Mouse (Mus musculus): ENCODE measurements around the gene Hdac9. TPM values are rescaled to one million over a fixed set of nuclear protein-coding genes. Genes with fewer than 3 reads are reported as not detected.

Hdac9 gene
- total RNA-seq, 2 experiments from 2014 or later: 39.4 to 40.6 TPM

DNA sequence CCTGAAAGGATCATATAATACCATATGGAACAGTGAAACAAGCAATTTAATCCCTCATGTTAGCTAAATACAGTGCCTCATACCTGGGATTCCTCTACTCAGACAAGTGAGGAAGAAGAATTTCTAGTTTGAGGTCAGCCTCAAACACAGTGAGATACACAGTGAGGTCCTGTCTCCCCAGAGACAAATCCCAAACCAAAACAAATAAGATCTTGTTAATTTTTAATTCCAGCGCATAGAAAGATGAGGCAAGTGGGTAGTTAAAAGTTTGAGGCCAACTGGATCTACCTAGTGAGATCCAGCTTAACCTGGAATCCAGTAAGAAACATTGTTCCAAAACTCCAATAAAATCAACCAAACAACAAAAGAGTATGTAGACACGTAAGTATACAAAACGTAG, 678.1 kb downstream of the Hdac9 start:
- DNase-seq (ENCODE audit: low spot score in 2 of 2): no peak

DNA sequence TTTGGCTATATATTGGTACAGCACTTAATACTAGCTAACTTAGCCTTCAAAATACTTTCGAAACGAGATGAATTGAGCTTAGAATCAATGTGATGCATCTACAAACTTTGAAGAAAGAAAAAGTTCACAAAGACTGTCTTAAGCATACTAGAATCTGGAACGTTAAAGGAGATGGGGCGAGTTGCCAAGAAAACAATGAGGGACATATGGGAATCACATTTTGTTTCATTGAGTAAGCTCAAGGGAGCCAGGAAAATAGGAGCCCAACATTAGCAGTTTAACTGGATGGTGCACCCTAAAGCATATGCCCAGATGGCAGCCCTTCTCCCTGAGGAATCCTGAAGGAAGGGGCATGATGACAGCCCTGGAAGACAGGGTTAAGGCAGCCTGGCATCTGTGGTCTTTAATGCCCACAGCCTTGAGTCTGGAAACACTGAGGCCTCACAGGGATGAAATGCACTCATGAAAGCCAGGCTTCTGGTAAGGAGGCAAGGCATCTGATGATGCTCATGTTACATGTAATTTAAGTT, 685.2 kb downstream of the Hdac9 start:
- peak; percentile 18 to 64 for DNase-seq (ENCODE audit: low spot score in 2 of 2)

DNA sequence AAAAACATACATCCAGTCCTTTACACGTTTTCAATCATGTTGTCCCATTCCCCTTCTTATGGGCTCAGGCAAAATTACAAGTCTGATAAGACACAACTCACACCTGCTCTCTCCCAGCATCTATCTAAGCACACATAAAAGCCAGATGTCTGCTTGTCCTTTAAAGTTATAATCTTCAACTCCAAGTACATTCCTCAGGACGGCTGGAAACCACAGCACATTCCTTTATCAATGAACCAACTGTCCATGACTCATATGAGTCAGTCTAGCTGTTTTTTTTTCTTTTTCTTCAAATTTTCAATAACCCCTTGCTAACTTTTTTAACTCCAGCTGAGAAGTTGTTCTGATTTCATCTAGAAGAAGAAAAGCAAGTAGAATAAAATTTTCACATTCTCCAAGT, 692.4 kb downstream of the Hdac9 start:
- no peak for DNase-seq (ENCODE audit: low spot score in 2 of 2)

DNA sequence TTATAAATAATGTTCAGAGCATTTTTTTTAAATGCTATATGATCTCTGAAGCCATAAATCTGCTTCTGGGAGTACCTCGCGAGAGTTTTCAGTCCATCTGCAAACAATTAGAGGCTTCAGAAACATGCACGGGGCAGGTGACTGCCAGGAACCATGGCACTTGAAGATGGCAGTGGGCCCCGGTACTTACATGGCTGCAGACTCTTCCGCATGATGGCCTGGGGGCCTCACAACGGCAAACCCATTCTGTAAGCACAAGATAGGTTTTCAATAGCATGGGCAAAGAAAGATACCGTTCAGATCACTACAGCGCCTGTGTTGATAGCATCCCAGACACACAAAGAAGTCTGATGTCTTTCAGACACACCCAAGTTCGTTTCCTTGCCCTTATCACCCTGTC, 695.9 kb downstream of the Hdac9 start:
- no peak for DNase-seq (ENCODE audit: low spot score in 2 of 2)

DNA sequence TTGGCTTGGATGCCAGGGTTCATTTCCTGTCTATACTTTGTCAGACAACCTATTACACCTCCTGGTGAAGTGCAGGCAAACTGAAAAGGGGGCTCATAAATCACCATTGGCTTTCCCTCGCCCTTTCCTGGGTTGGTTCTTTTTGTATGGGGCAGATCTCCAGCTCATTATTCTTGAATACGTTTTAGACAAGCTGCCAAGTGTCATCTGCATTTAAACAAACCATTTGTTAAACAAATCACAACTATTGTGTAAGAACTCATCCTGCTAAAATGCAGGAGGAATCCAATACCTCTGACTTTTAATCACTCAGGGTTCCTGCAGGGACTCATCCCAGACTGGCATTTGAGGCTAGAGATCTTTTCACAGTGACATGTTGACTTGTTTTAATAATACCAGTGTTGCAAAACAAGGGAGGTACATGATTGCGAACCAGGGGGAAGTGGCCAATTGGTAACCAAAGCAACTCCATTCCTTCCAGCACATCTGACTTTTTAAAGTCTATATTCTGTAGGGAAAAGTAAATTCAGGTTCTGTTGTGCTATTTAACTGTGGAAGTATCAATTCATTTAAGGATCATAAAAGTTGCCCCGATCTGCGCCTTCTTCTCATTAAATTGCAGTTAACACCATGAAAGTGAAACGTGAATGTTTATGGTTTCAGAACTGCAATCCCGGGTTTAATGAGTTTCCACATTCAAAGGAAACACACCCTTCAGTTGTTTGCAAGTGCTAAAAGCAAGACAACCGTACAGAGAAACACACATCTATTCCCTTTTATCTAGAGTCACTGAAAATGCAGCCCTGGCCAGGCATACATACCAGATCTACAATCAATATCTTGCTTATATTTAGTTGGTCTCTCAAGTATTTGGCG, 696.6 kb downstream of the Hdac9 start:
- no peak for DNase-seq (ENCODE audit: low spot score in 2 of 2)

DNA sequence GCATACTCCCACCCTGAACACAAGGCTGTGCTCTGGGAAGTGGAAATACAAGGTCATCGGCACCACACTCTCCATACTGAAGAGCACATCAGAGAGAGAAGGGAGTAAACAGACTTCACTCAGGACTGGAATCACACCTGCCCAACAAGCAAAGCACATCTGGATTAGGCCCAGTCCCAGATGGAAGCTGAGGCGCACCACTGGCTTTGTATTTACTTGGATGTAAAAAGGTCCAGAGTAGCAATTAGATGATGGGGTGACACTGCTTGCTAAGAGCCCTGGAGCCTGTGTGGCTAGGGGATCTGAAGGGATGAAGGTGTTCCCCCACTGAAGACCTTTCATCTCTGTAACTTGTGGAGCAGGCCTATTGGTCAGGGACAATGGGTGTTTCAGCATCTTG, 698.3 kb downstream of the Hdac9 start:
- DNase-seq (ENCODE audit: low spot score in 2 of 2): no peak

DNA sequence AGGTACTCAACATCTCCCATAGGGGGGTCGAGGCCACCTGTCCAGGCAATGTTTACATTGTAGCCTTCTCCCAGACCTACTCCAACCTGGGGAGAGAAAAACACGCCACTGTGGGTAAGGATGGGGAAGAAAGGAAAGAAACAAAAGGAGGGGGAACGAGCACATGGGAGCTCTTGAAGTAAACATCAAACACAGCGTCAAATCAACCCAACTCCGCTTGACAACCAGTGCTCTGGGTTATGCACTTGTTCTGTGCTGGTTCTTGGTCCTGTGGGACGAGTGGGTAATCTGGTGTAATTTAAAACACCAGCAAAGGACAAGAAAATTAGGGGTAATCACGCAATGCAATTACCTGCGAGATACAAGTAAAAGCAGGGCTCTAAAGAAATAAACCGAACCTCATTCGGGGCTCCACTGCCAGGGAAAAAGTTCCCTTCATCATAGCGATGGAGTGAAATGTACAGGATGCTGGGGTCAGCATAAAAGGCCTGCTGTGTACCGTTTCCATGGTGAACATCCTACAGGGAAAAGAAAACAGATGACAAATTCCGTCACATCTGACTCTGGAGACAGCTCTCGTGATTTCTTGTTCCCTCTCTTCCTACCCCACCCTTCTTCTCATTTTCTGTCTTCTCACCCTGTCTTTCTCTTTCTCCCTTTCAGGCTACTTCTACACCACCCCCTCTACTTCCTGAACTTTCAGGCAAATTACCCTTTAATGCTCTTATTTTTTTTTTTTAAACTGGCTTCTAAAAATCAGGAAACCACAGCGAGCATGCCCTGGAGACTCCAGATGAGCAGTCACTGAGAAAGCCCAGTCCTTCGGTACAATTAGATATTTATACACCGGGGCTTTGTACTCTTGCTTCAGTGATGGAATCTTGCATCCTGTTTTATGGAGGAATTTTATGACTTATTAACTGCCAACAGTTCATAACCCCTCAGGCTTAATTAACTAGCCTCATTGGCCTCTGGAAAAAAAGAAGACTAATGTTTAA, 701.6 kb downstream of the Hdac9 start:
- no peak for DNase-seq (ENCODE audit: low spot score in 2 of 2)

DNA sequence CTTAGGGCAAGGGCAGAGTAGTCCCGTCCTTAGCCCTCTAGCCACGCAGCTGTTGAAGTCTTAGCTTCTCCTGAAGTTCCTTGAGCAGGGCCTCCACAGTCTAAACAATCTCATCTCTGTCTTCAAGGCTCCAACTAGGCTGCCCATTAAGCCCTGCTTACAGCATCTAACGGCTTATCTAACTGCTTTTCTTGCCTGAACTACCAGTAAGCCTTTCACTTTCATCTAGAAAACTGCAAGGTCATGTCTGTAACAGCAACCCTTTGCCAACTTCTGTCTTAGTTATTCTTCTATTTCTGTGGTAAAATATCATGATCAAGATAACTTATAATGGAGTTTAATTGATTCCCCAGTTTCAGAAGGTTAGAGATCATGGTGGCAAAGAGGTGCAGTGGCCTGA, 704.7 kb downstream of the Hdac9 start:
- DNase-seq (ENCODE audit: low spot score in 2 of 2): no peak

DNA sequence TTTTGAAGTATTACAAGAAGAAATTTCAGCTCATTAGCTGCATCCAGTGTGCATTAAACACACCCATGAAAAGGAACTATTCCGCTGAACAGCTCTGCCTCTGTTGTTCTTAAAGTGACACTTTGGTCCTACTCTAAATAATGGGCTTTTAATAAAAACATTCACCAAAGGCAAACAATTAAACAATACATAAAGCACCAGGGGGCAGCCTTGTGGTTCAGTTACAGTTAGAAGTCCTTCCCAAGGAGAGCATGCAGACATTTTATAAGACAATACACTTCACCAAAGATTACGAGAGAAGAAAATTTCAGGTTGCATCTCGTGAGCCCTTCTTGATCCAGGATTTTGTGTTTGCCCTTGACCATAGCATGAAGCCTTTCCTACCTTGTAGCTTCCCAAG, 715.4 kb downstream of the Hdac9 start:
- no peak for DNase-seq (ENCODE audit: low spot score in 2 of 2)

DNA sequence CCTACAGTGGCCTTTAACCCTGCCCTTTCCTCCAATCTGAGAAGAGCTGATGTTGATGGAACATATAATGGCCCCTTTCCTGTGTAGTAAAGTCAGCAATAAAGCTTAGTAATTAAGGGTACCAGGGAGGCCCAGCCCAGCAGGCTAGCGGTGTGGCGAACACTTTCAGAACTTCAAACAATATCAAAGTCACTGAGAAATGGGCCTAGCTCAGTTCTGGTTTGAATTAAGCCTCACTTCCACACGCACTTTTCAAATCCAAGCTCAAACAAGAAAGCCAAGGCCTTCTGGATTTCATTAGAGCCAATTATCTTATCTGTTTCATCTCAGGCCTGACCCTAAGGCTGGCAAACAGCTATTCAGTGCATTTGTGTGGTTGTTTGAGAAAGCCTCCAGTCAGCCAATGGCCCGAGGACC, 716.9 kb downstream of the Hdac9 start:
- DNase-seq (ENCODE audit: low spot score in 2 of 2): no peak

DNA sequence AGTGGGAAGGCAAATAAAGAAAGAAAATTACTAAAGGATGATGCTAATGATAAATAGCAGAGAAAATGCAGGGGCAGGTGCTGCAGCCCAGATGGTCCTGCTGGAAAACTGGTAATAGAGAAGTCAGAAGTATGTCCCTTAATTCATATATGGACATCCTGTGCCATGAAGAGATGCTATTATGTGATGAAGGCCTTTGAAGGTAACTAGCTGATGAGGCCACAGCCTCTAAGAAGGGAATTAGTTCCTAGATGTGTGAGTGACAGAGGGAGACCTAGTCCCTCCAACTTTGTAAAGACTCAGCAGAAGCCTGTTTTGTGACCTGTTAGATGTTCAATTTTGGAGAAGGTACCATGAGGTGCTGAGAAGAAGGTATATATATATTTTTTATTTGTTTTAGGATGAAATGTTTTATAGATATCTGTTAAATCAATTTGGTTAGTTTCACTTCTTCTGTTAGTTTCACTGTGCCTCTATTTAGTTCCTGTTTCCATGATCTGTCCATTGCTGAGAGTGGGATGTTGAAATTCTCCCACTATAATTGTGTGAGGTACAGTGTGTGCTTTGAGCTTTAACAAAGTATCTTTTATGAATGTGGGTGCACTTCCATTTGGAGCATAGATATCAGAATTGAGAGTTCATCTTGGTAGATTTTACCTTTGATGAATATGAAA, 721.6 kb downstream of the Hdac9 start:
- DNase-seq (ENCODE audit: low spot score in 2 of 2): no peak

DNA sequence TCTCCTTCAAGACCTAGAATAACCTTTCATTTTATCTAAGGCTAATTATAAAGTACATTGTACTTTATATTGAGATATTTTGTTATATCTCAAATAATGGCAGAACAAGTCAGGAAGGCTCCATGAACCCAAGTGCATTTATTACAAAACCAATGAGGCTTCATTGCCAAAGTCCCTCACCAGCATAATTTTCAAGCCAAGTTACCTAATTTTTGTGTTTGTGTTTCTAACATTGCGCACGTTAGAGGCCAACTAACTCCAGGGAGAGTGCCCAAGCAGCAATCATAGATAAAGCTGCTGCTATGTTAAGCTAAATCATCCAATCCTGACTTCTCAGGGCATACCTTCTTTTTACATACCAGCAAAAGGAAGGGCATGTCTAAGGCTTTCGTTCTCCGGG, 722.8 kb downstream of the Hdac9 start:
- no peak for DNase-seq (ENCODE audit: low spot score in 2 of 2)

DNA sequence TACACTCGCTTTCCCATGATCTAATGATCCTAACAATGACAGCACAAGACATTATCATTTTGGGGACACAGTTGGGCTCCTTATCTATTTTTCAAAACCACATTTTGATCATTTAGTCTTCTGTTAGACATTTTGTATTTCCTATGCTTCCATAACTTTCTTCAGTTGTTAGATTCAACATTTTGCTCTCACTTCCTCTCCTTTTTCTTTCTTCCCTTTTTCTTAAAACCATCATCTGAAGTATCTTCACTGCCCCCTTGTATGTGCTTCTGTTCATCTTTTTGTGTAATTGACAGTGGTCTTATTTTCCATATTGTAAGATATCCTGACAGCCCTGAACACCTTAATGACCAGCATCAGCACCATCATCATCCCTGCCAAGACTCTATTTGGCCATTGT, 725.6 kb downstream of the Hdac9 start:
- DNase-seq (ENCODE audit: low spot score in 2 of 2): no peak

DNA sequence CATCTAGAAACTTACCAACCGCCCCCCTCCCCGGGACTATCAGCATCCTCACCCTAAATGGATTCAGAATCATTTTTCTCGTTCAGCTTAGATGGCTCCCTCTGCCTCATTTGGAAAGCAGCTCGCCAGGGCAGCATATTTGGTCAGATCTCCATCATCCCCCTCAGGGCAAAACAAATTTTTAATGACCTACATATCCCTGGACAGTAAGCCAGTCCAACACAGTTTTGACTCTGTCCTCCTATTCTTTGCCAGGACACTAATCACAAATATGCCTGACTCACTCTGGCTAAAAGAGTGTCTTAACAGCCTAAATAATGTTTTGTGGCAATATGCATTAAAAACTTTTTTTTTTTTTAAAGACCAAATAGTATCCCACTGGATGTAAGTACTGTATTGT, 738.0 kb downstream of the Hdac9 start:
- DNase-seq (ENCODE audit: low spot score in 2 of 2): no peak

DNA sequence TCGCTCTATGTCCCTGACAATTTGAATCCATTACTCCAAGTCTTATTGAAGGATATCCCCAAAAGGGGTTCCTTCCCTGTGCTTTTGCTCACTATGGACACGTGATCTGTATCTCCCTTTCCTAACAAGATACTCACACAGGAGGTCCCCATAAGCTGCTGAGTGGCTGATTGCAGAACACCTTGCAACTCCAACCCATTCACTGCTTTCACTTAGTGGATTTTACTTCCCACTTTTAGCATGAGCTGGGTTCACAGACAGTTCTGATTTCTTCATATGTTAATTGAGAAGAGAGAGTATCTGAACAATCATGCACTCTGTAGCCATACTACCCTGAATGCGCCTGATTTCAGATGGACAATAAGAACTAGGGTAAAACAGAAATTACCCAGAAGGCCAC, 740.1 kb downstream of the Hdac9 start:
- DNase-seq (ENCODE audit: low spot score in 2 of 2): no peak

DNA sequence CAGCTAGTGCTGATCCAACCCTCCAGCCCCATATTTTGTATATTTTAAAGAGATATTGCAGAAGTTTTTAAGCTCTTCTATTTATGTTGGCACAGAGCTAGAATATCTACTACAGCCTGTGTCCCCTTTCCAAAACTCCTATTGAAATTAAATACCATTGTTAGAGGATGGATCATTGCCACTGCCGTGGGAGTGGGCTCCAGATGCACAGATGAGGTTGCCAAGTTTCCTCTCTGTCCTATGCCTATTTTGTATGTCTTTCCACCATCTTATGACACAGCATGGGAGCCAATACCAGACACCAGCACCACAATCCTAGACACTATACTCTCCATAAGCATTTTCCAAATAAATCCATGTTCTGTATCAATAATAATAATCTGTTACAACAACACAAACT, 743.9 kb downstream of the Hdac9 start:
- peak; percentile 63 to 87 for DNase-seq (ENCODE audit: low spot score in 2 of 2)

DNA sequence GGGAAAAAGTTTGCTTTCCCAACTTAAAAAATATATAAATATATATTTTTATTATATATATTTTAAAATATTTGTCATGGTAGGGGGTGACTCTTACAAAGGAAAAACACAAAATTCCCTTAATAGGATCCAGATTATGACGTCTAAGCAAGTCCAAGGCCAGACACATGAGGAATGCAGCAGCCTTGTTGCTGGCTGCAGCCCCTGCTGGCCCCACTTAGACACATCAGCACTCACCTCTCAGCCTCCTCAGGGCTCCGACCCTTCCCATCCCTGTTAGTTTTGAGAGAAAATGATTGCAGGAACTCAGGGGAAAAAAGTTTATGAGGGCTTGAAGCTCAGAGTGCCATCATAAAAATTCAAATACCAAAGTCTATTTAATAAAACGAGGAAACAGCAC, 746.3 kb downstream of the Hdac9 start:
- no peak for DNase-seq (ENCODE audit: low spot score in 2 of 2)

DNA sequence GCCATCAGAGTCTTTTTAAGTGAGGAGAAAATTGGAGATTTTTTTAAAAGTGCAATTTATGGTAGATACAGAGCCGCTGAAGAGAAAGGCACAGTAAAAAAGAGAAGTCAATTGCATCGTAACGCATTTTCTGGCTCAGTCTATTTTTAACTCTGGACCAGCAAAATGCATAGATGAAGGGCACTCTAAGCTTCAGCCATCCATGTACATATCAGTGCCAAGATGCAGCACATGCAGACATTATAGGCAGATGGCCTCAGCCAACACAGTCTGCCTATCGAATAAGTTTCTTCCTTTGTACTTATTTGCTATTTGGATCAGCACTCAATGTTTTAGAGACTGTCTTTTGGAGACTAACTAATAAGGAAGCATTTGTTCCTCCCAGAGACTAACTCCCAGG, 751.2 kb downstream of the Hdac9 start:
- DNase-seq (ENCODE audit: low spot score in 2 of 2): peak; percentile 11 to 34

DNA sequence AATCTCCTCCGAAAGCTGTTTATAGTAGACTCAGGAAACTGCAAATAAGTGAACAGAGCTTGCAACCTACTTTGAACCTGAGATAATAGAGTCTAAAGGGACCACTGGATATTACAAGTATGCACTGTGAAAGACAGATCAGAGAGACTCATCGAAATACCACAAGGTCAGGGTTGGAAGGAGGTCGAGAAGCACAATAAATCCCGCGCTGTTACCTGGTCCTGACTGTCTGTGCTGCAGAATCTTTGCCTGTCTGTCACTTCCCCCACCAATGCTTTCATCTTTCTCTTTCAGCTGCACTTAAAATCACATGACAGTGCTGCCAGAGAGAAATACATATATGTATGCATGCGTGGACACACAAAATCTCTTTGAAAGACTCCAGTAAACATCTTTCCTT, 760.6 kb downstream of the Hdac9 start:
- no peak for DNase-seq (ENCODE audit: low spot score in 2 of 2)

DNA sequence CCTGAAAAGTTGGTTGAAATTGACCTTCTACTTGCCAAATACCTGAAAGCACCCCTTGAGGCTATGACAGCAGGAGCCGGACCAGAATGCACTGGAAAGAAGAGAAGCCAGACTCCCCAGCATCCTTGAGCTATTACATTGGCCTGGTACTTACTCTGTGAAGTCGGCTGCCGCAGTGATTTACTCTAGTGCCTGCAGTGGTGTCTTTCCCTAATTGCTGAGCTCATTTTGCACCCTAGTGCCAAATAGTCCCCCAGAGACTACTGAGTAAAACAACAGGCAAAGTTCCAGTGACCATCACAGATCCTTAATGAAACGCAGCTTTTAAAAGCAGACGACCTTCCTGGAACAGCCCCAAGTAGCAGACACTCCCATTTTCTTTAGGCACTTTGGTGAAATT, 761.2 kb downstream of the Hdac9 start:
- DNase-seq (ENCODE audit: low spot score in 2 of 2): no peak

DNA sequence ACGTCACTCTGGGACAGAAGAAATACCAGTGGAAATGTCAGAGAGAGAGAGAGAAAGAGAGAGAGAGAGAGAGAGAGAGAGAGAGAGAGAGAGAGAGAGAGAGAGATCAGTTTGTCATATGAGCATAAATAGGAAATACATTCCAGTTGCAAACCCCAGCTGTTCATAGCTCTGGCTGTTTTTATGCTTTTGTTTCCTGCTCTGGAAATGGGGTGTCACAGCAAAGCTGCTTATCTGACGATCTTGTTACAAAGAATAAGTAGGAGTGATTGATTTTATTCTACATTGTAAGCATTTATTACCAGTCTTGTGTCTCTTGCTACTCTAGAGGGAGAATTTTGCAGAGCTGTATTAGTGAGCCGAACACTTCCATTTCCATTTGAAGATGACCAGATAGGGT, 762.1 kb downstream of the Hdac9 start:
- no peak for DNase-seq (ENCODE audit: low spot score in 2 of 2)
